Mouse (Mus musculus) fibroblast of lung, adult 2 months (primary cell): ENCODE results near the gene Nrde2.
"Not testable (repeated sequence)": the region's sequence is repeated elsewhere in the genome, so short reads cannot be mapped to it uniquely, and the experiment has no call there.

Experiments
- DNase-seq: peaks from one replicate; pipeline ENCODE4 v3.0.0-alpha.2; 2011; ENCODE audit warnings: low read depth

Nrde2 gene

GRCm38 (mm10) chr12:100159261-100159975 lies at the start of gene Nrde2:
TSS of gene Nrde2 (minus strand) at chr12:100159653.
- peak; percentile 88 for DNase-seq

- no peak for DNase-seq
These were observed 47.5 kb upstream of the Nrde2 start for GRCm38 (mm10) chr12:100206926-100207325.

- no peak for DNase-seq
These were observed 47.1 kb upstream of the Nrde2 start for GRCm38 (mm10) chr12:100206521-100206920.

- no peak for DNase-seq
These were observed 45.7 kb upstream of the Nrde2 start for GRCm38 (mm10) chr12:100205156-100205555.

- DNase-seq = no peak
These were observed 44.3 kb upstream of the Nrde2 start for GRCm38 (mm10) chr12:100203759-100204158.

GRCm38 (mm10) chr12:100201838-100202237 lies 42.4 kb upstream of the Nrde2 start:
- peak; percentile 92 for DNase-seq

GRCm38 (mm10) chr12:100201363-100201711 lies 41.9 kb upstream of the Nrde2 start:
- no peak for DNase-seq

- no peak for DNase-seq
These were observed 41.4 kb upstream of the Nrde2 start for GRCm38 (mm10) chr12:100200645-100201362.

- no peak for DNase-seq
These were observed 40.6 kb upstream of the Nrde2 start for GRCm38 (mm10) chr12:100199891-100200644.

- DNase-seq = peak; percentile 61
These were observed 39.7 kb upstream of the Nrde2 start, which contains the start of gene Calm1 for GRCm38 (mm10) chr12:100198967-100199660. TSS of gene Calm1 (plus strand) at chr12:100199435.

- DNase-seq = no peak
These were observed 37.3 kb upstream of the Nrde2 start for GRCm38 (mm10) chr12:100196786-100197185.

GRCm38 (mm10) chr12:100194181-100194580 lies 34.7 kb upstream of the Nrde2 start:
- no peak for DNase-seq

GRCm38 (mm10) chr12:100190802-100191201 lies 31.3 kb upstream of the Nrde2 start:
- DNase-seq = no peak

- DNase-seq = no peak
These were observed 28.4 kb upstream of the Nrde2 start for GRCm38 (mm10) chr12:100187756-100188430.

- peak; percentile 96 for DNase-seq
These were observed 27.7 kb upstream of the Nrde2 start for GRCm38 (mm10) chr12:100187013-100187755.

- DNase-seq = no peak
These were observed 26.9 kb upstream of the Nrde2 start for GRCm38 (mm10) chr12:100186376-100186775.

GRCm38 (mm10) chr12:100185897-100186296 lies 26.4 kb upstream of the Nrde2 start:
- DNase-seq = no peak

- not testable (repeated sequence) for DNase-seq
These were observed 25.5 kb upstream of the Nrde2 start for GRCm38 (mm10) chr12:100184976-100185375.

GRCm38 (mm10) chr12:100183970-100184369 lies 24.5 kb upstream of the Nrde2 start:
- no peak for DNase-seq

GRCm38 (mm10) chr12:100182676-100183075 lies 23.2 kb upstream of the Nrde2 start:
- DNase-seq = no peak

- DNase-seq = no peak
These were observed 21.3 kb upstream of the Nrde2 start for GRCm38 (mm10) chr12:100180802-100181201.
